Mouse (Mus musculus) limb, embryonic 12.5 days (tissue): Measurements from ENCODE around the gene Limch1. TPM values are rescaled to one million over a fixed set of nuclear protein-coding genes. Genes with fewer than 3 reads are reported as not detected.

Experiments
- ATAC-seq: fragments of 200-750 bp; cut with Nextera tagmentation; 2 replicates; pipeline ENCODE4 v1.8.0; 2017; ENCODE audit warnings: low read depth, moderate TSS enrichment; ENCODE audit not compliant: insufficient number of reproducible peaks, insufficient read depth, low FRiP score, low TSS enrichment
- H3K27ac ChIP-seq: fragments of 300-500 bp; sonication (generic); 2 replicates; pipeline ENCODE4 v1.5.1; 2016; ENCODE audit warnings: mild to moderate bottlenecking, moderate library complexity
- H3K27me3 ChIP-seq: fragments of 300-500 bp; sonication (generic); 2 replicates; pipeline ENCODE4 v1.6.1; 2016; ENCODE audit warnings: mild to moderate bottlenecking, moderate library complexity
- H3K36me3 ChIP-seq: fragments of 300-500 bp; sonication (generic); 2 replicates; pipeline ENCODE4 v1.6.1; 2016; ENCODE audit warnings: mild to moderate bottlenecking, moderate library complexity
- H3K4me1 ChIP-seq: fragments of 300-500 bp; sonication (generic); replicated peaks from 2 replicates; pipeline ENCODE4 v1.6.1; 2016
- H3K4me2 ChIP-seq: fragments of 300-500 bp; sonication (generic); 2 replicates; pipeline ENCODE4 v1.6.1; 2016; ENCODE audit warnings: mild to moderate bottlenecking, moderate library complexity
- H3K4me3 ChIP-seq: fragments of 300-500 bp; sonication (generic); replicated peaks from 2 replicates; pipeline ENCODE4 v1.5.1; 2016; ENCODE audit warnings: mild to moderate bottlenecking
- H3K9ac ChIP-seq: fragments of 300-500 bp; sonication (generic); replicated peaks from 2 replicates; pipeline ENCODE4 v1.6.1; 2016; ENCODE audit warnings: mild to moderate bottlenecking, moderate library complexity
- H3K9me3 ChIP-seq: fragments of 300-500 bp; sonication (generic); 2 replicates; pipeline ENCODE4 v1.6.1; 2016; ENCODE audit warnings: mild to moderate bottlenecking, moderate library complexity
- whole genome bisulfite sequencing: fragments of 180-500 bp; shearing (Covaris S2); methylation state at CpG from one replicate; pipeline ENCODE4 v1.1.7; 2016; 5-methylcytosine and 5-hydroxymethylcytosine counted together
- polyA plus RNA-seq: library from polyadenylated mRNA; unstranded; fragments of >200 nt; fragmentation: Nextera tagmentation; extraction: Ambion mirVana; gene quantifications from 2 replicates; pipeline ENCODE4 v1.2.1, GENCODE M21; 2016

The Limch1 gene
- polyA plus RNA-seq, 1 experiment from 2014 or later = 58.1 TPM

DNA sequence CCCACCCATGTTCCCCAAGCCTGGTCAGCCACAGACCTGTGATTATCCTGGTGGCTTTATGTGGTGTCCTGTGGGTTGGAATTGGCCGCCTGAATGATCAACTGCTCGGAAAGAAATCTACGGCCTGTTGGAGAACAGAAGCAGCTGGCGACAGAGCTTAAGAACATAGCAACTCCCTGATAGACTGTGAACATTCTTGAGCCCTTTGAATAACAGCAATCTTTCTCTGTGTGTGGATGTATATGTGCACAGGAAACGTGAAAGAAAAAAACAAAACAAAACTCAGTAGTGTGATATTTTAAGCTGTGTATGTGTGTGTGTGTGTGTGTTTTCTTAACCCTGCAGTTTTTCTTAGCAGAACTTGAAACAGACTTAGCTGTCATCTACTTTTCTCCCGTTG, 159.2 kb downstream of the Limch1 start:
- no peaks in the 10 kb centered on the region for H3K9me3 ChIP-seq
- no peak overlapping the region for H3K4me2 ChIP-seq
- WGBS = 62% methylated on average over 6 of the region's 6 CpGs
- H3K4me1 ChIP-seq = peaks cover 10% of the 10 kb centered on the region
- no peak overlapping the region for H3K9ac ChIP-seq
- H3K36me3 ChIP-seq = no peaks in the 10 kb centered on the region
- ATAC-seq = no peak
- peak overlapping the region; percentile 12; the same call in 1 of the 2 replicates for H3K27ac ChIP-seq
- no peak overlapping the region for H3K4me3 ChIP-seq
- no peaks in the 10 kb centered on the region for H3K27me3 ChIP-seq

GRCm38 (mm10) chr5:66908883-66909282, 163.3 kb downstream of the Limch1 start:
- Histone ChIP-seq H3K27me3 (no peaks in the 10 kb centered on the region), H3K27ac (no peak overlapping the region), H3K4me3 (no peak overlapping the region), H3K4me2 (no peak overlapping the region), H3K9ac (no peak overlapping the region), H3K9me3 (peaks cover 3% of the 10 kb centered on the region; the same call in 1 of the 2 replicates), H3K4me1 (peaks cover 15% of the 10 kb centered on the region), H3K36me3 (no peaks in the 10 kb centered on the region)
- 85% methylated on average over 9 of the region's 9 CpGs for WGBS
- no peak for ATAC-seq

GRCm38 (mm10) chr5:66909962-66910361, 164.3 kb downstream of the Limch1 start:
- no peak overlapping the region for H3K9ac ChIP-seq
- peaks cover 3% of the 10 kb centered on the region; the same call in 1 of the 2 replicates for H3K9me3 ChIP-seq
- H3K27me3 ChIP-seq = no peaks in the 10 kb centered on the region
- ATAC-seq = no peak
- H3K36me3 ChIP-seq = no peaks in the 10 kb centered on the region
- 56% methylated on average over 2 of the region's 2 CpGs for WGBS
- H3K4me1 ChIP-seq = peaks cover 16% of the 10 kb centered on the region
- H3K4me3 ChIP-seq = no peak overlapping the region
- no peak overlapping the region for H3K4me2 ChIP-seq
- no peak overlapping the region for H3K27ac ChIP-seq

- Histone ChIP-seq H3K9ac (no peak overlapping the region), H3K27ac (no peak overlapping the region), H3K27me3 (no peaks in the 10 kb centered on the region), H3K4me2 (no peak overlapping the region), H3K4me1 (peaks cover 18% of the 10 kb centered on the region), H3K36me3 (no peaks in the 10 kb centered on the region), H3K4me3 (no peak overlapping the region), H3K9me3 (peaks cover 3% of the 10 kb centered on the region; the same call in 1 of the 2 replicates)
- WGBS = 94% methylated on average over 9 of the region's 9 CpGs
- no peak for ATAC-seq
These were observed 165.0 kb downstream of the Limch1 start for GRCm38 (mm10) chr5:66910610-66911009.

- 96% methylated on average over 4 of the region's 4 CpGs for WGBS
- H3K9ac ChIP-seq = no peak overlapping the region
- no peaks in the 10 kb centered on the region for H3K27me3 ChIP-seq
These were observed 165.4 kb downstream of the Limch1 start for GRCm38 (mm10) chr5:66911068-66911467.

DNA sequence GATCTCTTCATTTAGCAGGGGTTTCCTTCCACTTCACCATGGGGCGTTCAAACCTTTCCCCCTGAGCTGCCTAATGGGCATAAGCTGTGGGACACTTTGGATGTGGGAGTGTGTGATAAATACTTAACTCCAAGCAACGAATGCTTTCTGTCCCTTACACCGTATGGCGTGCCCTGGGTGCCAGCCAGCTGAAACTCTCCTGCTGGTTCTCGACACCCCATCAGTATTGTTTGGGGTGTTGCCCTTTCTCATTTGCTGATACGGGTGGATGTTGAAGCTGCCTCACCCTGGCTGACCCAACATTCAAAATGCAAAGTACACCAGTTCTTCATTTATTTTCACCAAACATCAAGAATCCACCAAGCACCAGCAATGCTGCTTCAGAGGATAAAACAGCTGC, 168.2 kb downstream of the Limch1 start:
- Histone ChIP-seq H3K27ac (no peak overlapping the region), H3K36me3 (no peaks in the 10 kb centered on the region), H3K9me3 (peaks cover 3% of the 10 kb centered on the region; the same call in 1 of the 2 replicates), H3K4me1 (peaks cover 45% of the 10 kb centered on the region), H3K4me2 (no peak overlapping the region), H3K27me3 (no peaks in the 10 kb centered on the region), H3K9ac (no peak overlapping the region), H3K4me3 (no peak overlapping the region)
- 75% methylated on average over 6 of the region's 6 CpGs for WGBS
- ATAC-seq = no peak

More at GRCm38 (mm10) chr5:66911068-66911467, 165.4 kb downstream of the Limch1 start:
- Histone ChIP-seq H3K4me2 (no peak overlapping the region), H3K9me3 (peaks cover 3% of the 10 kb centered on the region; the same call in 1 of the 2 replicates), H3K4me1 (peaks cover 23% of the 10 kb centered on the region), H3K27ac (no peak overlapping the region), H3K36me3 (no peaks in the 10 kb centered on the region), H3K4me3 (no peak overlapping the region)
- no peak for ATAC-seq

DNA sequence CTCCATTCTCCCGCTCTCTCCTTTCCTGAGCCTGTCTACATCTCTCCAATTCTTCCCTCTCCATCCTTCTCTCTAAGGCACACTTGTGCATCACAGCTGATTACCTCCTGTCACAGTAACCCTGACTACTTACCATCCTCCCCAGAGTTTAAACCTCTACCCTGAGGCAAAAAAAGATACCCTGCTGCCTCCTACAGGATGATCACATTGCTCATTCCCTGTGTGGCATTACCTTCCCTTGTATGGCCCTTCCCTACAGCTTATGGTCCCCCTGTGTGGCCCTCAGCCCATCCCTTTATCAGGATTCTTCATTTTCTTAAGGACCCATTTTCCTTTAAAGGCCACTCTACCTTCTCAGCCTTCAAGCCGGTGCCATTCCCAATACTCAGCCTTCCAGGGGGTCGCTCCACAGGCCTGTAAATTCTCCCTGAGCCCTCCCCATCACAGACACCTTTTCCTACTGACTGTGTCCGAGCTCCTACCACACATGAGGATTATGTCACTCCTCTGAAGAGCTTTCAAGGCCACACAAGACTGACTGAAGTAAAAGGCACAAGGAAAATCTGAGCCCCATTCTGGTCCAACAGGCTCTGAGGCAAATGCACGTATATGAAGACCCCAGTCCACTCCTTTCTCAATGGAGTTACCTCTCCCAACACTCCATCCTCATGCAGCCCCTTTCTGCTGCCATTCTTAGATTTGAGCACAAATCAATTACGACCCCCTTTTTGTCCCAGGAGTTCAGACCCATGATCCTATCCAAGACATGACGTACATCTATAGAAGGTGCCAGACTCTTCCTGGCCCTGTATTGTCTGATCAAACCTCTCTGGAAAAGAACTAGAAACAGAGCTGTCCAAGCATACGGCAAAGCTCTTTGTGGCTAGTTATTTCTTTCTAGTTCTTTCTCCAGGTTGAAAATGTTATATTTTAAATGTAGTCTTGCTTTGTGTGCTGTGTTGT, 172.0 kb downstream of the Limch1 start:
- WGBS = 86% methylated on average over 8 of the region's 8 CpGs
- Histone ChIP-seq H3K36me3 (no peaks in the 10 kb centered on the region), H3K9me3 (no peaks in the 10 kb centered on the region), H3K9ac (no peak overlapping the region), H3K4me1 (peaks cover 59% of the 10 kb centered on the region), H3K27ac (no peak overlapping the region), H3K27me3 (no peaks in the 10 kb centered on the region), H3K4me2 (no peak overlapping the region), H3K4me3 (no peak overlapping the region)
- ATAC-seq = no peak

- WGBS = 50% methylated on average over 11 of the region's 11 CpGs
- Histone ChIP-seq H3K27ac (no peak overlapping the region), H3K9me3 (no peaks in the 10 kb centered on the region), H3K9ac (no peak overlapping the region), H3K27me3 (no peaks in the 10 kb centered on the region), H3K4me3 (no peak overlapping the region), H3K4me1 (peaks cover 58% of the 10 kb centered on the region), H3K36me3 (no peaks in the 10 kb centered on the region), H3K4me2 (no peak overlapping the region)
- ATAC-seq = no peak
These were observed 173.0 kb downstream of the Limch1 start for GRCm38 (mm10) chr5:66918316-66919305.

GRCm38 (mm10) chr5:66922582-66922981, 177.0 kb downstream of the Limch1 start:
- ATAC-seq = no peak
- 67% methylated on average over 5 of the region's 5 CpGs for WGBS
- no peaks in the 10 kb centered on the region for H3K36me3 ChIP-seq
- no peaks in the 10 kb centered on the region for H3K27me3 ChIP-seq
- no peak overlapping the region for H3K4me3 ChIP-seq
- no peak overlapping the region for H3K9ac ChIP-seq
- H3K27ac ChIP-seq = peak overlapping the region; percentile 35; the same call in 1 of the 2 replicates
- H3K4me1 ChIP-seq = peaks cover 34% of the 10 kb centered on the region
- no peaks in the 10 kb centered on the region for H3K9me3 ChIP-seq
- no peak overlapping the region for H3K4me2 ChIP-seq

DNA sequence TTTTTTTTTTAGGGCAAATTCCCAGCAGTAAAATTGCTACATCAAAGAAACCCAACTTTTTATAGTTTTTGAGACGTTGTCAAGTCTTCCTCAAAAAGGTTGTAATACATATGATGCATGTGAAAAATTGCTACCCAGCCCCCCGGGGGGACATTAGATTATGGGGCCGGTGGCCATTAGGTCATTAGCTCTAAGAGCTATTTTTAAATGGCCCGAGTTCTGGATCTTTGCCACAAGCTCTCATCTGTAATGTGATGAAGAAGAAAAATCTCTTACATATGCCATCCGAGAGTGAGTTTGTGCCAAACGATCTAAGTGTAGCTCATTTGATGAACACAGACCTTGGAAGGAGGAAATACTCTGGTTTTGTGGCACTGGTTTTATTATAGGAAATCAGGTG, 183.7 kb downstream of the Limch1 start:
- Histone ChIP-seq H3K4me1 (peaks cover 8% of the 10 kb centered on the region), H3K36me3 (no peaks in the 10 kb centered on the region), H3K9ac (no peak overlapping the region), H3K27me3 (no peaks in the 10 kb centered on the region), H3K27ac (peak overlapping the region; percentile 17; the same call in 1 of the 2 replicates), H3K9me3 (no peaks in the 10 kb centered on the region), H3K4me2 (no peak overlapping the region), H3K4me3 (no peak overlapping the region)
- WGBS = 39% methylated on average over 6 of the region's 6 CpGs
- no peak for ATAC-seq
